Mouse (Mus musculus): ENCODE measurements at regions not wholly inside any gene's neighbourhood (a gene's known extent, or its start where the extent isn't known, plus 50 kb on each side); places are given as distances from the start of the nearest gene placed in this dataset.
"Not testable (repeated sequence)": the region's sequence is repeated elsewhere in the genome, so short reads cannot be mapped to it uniquely, and the experiment has no call there.

DNA sequence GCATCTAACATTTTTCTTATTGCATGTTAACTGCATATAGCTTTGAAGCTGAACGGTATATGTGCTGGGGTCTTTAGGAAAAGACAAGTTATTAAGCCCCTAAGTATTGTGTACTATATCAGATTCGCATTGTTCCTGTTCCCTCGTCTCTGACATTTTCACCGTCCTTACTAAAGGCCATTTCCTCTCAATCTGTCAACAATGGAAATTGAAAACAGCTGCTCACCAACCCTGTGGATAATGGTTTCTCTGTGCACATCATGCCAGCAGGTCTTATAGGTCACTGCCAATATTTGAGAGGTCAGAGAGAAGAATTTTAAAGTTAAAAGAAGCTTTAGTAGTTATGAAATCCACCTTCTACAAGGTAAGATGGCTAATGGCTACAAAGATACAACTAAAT, 797.4 kb upstream of the Impad1 start:
- DNase-seq (ENCODE audit: low spot score), result peak; percentile 70

- no peak for DNase-seq (ENCODE audit: low spot score)
Measured at GRCm38 (mm10) chr4:5587465-5587864, 794.3 kb upstream of the Impad1 start.

DNA sequence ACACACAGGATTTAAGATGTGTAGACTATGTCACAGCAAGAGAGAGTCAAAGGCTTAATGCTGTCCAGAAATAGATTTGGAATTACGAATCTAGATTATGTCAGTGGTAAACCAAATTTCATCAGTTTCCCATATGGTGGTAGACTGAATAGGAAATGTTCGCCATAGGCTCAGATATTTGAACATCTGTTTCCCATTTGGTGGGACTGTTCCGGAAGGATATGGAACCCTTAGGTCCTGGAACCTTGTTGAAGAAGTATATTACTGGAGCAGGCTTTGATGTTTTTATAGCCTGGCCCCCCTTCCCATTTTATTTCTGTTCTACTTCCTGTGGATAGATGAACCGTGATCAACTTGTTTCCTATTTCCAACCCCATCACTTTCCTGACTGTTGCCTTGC, 792.0 kb upstream of the Impad1 start:
- no peak for DNase-seq (ENCODE audit: low spot score)

DNA sequence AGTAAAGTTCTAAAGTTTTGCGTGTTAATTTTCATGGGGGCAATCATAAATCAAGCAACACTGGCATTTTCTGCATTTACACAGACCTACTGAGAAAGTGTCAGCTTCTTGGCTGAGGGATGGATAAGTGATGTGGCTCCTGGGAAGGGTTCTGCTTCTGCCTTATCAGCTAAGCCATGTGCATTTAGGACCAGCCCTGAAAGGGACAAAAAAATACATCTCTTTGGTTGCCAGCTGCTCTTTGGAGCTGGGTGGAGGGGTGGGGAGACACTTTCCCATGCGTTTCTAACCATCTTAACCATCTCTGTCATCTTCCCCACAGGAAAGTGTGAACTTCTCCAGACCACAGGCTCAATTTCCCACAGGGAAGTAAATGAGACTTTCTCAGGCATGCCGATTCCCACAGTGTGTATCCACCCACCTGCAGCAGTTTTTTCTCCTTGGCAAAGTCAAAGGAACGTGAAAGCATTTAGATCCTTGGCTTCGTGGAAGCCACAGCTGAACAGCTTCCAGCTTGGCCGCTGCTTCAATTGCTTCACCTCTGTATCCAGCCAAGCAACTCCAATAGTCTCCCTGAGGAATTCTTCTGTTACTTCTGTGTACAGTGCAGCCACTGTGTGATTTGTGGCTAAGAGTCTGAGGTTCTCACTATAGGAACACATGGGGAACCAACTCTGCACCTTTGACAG, 791.0 kb upstream of the Impad1 start:
- DNase-seq (ENCODE audit: low spot score), result no peak

GRCm38 (mm10) chr4:5568076-5568475, 774.9 kb upstream of the Impad1 start:
- no peak for DNase-seq (ENCODE audit: low spot score)

DNA sequence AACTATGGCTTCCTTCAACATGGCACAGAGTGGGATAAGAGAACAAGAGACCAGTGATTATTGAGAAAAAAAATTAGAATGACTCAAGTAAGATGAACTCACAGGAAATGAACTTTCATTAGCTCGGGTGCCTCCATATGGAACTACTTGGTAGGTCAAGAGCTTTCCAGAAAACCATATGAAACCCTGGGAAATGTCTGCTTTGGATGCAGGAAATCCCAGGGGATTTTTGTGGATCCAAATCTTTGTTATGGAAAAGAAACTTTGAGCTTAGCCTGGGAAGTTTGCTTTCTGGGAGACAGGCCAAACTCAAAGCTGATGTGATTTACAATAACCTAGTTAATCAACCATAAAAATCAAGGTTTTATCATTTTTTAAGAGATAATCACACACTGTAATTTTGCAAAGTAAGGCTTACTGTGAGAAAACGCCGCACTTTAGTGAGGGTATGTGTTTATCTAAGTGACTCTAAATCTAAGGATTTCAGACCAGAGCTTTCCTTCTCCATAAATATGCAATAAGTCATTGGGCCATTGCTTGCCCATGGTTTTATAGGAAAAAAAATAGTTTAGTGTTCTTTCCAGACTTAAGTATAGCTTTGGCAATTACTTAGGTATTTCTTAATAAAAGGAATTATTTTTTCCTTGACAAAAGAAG, 767.0 kb upstream of the Impad1 start:
- DNase-seq (ENCODE audit: low spot score), result peak; percentile 42

GRCm38 (mm10) chr4:5540155-5540554, 747.0 kb upstream of the Impad1 start:
- no peak for DNase-seq (ENCODE audit: low spot score)

DNA sequence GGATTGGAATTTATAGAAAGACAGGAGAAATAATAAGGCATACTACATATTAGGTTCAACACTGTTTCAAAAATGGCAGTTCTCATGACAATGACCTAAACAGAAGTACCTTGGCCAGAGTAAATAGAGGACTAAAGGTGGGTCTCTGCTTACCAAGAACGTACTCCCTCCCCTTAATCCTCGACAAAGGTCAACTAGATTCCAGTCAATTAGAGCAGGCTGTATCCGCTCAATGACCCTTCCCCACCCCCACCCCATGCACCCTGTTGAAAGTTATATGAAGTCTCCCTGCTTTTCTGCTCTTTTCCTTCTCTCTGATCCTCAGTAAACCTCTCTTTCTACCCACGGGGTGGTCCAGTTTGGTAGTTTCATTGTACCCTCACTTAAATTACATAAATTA, 737.3 kb upstream of the Impad1 start:
- DNase-seq (ENCODE audit: low spot score), result no peak

- no peak for DNase-seq (ENCODE audit: low spot score)
Measured at GRCm38 (mm10) chr4:5518522-5518921, 725.4 kb upstream of the Impad1 start.

DNA sequence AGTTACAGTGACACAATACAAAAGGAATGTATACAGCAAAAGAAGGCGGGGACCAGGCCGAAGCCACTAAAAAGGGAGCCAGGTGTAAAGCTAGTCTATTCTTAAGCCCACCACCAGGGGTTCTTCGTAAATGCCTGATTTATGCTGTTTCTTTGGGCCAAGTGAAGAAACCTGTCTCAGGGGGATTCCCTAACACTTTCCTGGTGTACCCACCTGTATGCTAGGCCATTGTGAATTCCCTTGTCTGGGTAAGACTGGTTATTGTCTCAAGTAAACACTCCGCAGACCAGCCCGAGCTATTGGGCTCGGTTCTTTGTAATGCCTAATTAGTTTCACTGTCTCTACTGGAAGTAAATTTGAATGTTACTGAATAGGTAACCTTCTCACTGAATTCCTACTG, 722.3 kb upstream of the Impad1 start:
- not testable (repeated sequence) for DNase-seq (ENCODE audit: low spot score)

GRCm38 (mm10) chr4:5511743-5512142, 718.6 kb upstream of the Impad1 start:
- no peak for DNase-seq (ENCODE audit: low spot score)

DNA sequence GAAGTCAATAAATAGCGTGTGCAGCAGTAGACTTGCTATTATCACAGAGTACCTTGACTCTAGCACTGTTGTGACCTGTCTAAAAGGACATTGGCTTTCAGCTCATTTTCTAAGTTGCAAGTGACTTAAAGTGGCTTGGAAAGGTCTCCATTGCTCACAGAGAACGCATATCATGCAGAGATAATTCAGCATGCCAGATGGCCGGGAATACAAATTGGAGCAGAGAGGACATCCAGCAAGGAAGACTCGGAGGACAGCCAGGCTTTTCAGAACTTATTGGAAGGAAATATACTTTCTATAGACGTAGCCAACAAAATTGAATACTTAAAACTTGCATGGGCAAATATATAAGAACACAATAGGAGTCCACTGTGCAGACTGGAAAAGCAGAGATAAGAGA, 716.2 kb upstream of the Impad1 start:
- DNase-seq (ENCODE audit: low spot score), result no peak

- no peak for DNase-seq (ENCODE audit: low spot score)
Measured at GRCm38 (mm10) chr4:5495012-5495411, 701.9 kb upstream of the Impad1 start.

GRCm38 (mm10) chr4:5494072-5495000, 701.2 kb upstream of the Impad1 start:
- DNase-seq (ENCODE audit: low spot score), result peak; percentile 8

- peak; percentile 4 for DNase-seq (ENCODE audit: low spot score)
Measured at GRCm38 (mm10) chr4:5486786-5487185, 693.6 kb upstream of the Impad1 start.

- no peak for DNase-seq (ENCODE audit: low spot score)
Measured at GRCm38 (mm10) chr4:5471891-5472558, 678.9 kb upstream of the Impad1 start.

DNA sequence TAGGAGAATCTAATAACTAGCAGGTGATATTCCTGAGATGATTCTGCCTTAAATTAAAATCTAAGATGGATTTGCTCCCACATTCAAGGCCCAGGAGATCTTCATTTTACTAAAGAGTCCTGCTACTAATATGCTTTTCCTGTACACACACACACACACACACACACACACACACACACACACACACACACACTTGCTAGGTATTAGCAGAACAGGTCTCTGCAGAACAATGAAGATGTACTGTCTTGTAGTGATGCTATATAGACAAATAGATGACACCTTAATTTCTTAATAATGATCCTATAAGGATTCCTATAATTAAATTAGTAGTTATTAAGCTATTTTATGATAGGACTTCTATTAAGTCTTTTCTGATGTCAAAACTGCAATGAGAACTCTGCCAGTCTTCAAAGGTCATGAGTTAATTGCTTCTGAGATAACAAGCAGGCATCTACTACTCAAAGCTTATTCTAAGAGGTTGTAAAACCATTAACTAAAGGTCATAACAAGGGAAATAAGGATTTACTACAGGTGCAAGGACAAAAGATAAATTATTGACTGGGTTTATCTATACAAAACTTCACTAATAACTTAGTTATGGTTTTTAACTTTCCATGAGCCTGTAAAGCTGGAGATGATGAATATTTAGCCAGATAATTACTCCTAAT, 666.0 kb upstream of the Impad1 start:
- no peak for DNase-seq (ENCODE audit: low spot score)

DNA sequence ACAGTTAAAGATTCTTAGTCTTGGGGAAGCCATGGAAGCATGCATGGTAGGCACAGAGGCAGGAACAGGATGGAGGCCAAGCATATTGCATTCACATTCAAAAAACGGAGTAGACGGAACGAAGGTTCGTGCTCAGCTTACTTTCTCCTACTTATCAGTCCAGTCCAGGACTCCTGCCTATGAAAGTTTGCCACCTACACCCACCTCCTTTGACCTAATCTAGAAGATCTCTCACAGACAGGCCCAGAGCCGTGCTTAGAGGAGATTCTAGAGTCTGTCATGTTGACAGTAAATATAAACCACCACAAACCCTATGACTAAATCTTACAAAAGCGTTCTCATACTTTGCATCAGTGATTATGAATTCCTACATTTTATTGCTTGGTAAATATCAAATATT, 657.3 kb upstream of the Impad1 start:
- DNase-seq (ENCODE audit: low spot score), result no peak

DNA sequence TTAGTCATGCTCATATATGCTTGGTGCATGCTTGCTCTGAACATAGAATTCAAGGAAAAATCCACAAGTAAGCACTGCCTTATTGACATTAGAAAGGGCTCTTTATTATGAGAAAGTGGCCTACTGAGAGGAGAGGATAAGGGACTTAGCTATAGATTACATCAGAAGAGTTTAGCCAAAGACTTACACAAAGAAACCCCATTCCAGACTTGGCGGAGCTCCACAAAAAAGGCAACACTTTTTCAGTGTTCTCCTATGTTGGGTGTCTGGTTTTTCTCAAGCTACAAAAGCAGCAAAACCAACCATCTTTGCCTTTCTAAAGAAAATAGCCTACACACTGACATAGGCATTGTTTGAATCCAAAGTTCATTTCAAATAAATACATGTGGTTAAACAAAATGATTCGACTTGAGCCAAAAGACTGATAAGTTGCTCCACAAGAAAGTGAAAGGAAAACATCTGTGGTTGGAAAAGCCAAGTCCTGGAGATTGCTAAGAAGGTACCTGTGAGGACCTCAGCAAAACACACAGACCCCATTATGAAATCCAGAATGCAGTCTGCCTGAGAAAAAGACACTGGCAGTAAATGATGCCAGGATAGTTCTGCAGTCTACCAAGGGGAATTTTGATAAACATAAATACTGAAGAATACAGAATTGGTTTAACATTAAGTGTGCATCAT, 648.3 kb upstream of the Impad1 start:
- DNase-seq (ENCODE audit: low spot score), result no peak

GRCm38 (mm10) chr4:5437076-5437475, 643.9 kb upstream of the Impad1 start:
- no peak for DNase-seq (ENCODE audit: low spot score)

Data from embryo, embryonic 10 days (tissue).